Mouse (Mus musculus): ENCODE data around the gene Slc4a10.
A peak's percentile ranks its signal among the peaks of the same experiment; 100 is the strongest.

Gene Slc4a10

GRCm38 (mm10) chr2:62278779-62279178 lies 232.5 kb downstream of the Slc4a10 start:
- no peak for DNase-seq (ENCODE audit: low spot score)

- no peak for DNase-seq (ENCODE audit: low spot score)
Measured at GRCm38 (mm10) chr2:62279777-62280176, 233.5 kb downstream of the Slc4a10 start.

DNA sequence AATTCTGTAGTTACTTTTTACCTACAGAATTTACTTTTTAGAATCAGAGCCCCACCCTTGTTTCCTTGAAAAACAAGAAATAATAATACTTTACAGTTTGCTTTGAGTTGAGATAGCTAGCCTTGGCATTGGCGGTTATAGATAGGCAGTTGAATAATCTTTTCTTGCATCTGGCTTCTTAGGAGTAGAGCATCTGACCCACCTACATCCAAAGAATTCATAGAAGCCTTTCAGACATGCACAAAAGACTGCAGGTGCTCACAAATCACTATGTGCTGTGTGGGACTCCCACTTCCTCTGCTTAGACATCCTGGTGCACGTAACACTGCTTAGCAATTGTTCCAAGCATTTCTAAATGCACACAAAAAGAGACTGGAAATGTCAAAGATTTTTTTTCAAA lies 238.8 kb downstream of the Slc4a10 start:
- no peak for DNase-seq (ENCODE audit: low spot score)

GRCm38 (mm10) chr2:62285847-62286246 lies 239.6 kb downstream of the Slc4a10 start:
- DNase-seq (ENCODE audit: low spot score): no peak

DNA sequence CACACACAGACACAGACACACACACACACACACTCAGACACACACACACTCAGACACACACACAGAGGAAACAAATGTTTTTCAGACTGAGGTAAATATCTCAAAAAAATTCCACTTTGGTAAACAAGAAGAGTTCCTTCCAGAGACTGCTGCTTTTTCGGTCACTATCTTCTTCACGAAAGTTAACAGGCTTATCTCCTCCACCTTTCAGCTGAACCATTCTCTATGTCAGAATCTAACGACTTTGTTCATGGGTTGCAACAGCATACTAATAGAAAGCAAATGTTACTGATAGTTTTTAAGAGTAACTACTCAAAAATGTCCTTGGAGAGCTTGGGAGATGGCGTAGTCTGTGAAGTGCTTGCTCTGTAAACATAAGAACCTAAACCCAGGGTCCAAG lies 241.3 kb downstream of the Slc4a10 start:
- no peak for DNase-seq (ENCODE audit: low spot score)

- peak; percentile 35 for DNase-seq (ENCODE audit: low spot score)
Measured at GRCm38 (mm10) chr2:62293846-62294245, 247.6 kb downstream of the Slc4a10 start.

- no peak for DNase-seq (ENCODE audit: low spot score)
Measured at GRCm38 (mm10) chr2:62301716-62302115, 255.5 kb downstream of the Slc4a10 start.

DNA sequence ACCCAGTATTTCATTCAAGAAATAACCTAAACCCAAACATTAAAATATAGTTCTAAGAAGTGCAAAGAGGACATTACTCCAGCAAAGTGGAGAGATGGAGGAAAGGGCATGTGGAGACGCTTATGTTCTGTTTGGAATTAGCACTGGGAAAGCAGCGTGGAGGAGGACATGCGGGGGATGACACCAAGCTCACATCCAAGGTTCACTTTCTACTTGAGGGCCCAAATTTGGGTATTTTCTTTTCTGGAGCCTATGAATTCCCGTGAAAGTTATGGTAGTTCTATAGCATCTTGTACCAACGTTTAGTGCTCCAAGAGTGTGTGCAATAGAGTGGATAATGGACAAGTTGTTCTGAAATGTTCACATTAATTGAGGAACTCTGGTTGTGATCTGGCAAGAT lies 260.7 kb downstream of the Slc4a10 start:
- no peak for DNase-seq (ENCODE audit: low spot score)

DNA sequence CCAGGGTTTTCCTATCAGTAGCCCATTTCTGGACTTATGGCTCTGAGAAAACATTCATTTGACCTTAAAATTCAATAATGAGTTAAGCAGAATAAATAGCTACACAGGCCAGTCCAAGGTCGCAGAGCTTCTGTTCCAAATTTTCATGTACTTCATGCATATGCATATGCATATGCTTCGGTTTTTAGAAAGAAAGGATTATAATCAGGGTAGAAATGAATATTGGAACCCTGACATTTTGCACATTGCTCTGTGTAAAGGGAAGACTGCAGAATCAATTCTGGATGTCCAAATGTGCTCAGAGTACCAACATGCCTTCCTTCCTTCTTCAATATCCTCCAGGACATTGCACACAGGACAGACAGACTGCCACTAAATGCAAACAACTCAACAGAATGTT lies 261.2 kb downstream of the Slc4a10 start:
- DNase-seq (ENCODE audit: low spot score): no peak

- no peak for DNase-seq (ENCODE audit: low spot score)
Measured at GRCm38 (mm10) chr2:62316930-62317329, 270.7 kb downstream of the Slc4a10 start.

- no peak for DNase-seq (ENCODE audit: low spot score)
Measured at GRCm38 (mm10) chr2:62319489-62319888, 273.2 kb downstream of the Slc4a10 start.

GRCm38 (mm10) chr2:62323078-62323637 lies 276.9 kb downstream of the Slc4a10 start:
- no peak for DNase-seq (ENCODE audit: low spot score)

- DNase-seq (ENCODE audit: low spot score): no peak
Measured at GRCm38 (mm10) chr2:62325388-62325787, 279.1 kb downstream of the Slc4a10 start.

- DNase-seq (ENCODE audit: low spot score): peak; percentile 12
Measured at GRCm38 (mm10) chr2:62331913-62332312, 285.7 kb downstream of the Slc4a10 start.

DNA sequence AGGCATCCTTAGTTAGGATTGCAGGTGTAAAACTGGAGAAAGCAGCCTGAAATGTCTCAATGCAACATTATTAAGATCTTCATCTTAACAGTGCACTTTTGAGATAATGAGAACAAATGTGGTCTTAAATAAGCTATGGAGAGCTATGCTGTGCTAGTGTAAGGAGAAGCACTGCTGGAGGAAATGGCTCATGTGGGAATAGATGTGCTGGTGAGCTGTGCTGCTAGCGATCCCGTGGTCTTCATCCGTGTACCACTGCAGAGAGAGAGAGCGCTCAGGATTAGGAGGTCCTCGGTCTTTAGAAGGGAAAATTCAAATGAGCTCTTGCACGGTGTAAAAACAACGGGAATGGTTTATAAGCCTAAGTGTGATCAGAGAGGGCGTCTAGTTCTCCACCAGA lies 286.2 kb downstream of the Slc4a10 start:
- DNase-seq (ENCODE audit: low spot score): no peak

- no peak for DNase-seq (ENCODE audit: low spot score)
Measured at GRCm38 (mm10) chr2:62334397-62335243, 288.4 kb downstream of the Slc4a10 start.

GRCm38 (mm10) chr2:62337086-62337485 lies 290.8 kb downstream of the Slc4a10 start:
- DNase-seq (ENCODE audit: low spot score): no peak

- no peak for DNase-seq (ENCODE audit: low spot score)
Measured at GRCm38 (mm10) chr2:62339222-62339944, 293.1 kb downstream of the Slc4a10 start.

DNA sequence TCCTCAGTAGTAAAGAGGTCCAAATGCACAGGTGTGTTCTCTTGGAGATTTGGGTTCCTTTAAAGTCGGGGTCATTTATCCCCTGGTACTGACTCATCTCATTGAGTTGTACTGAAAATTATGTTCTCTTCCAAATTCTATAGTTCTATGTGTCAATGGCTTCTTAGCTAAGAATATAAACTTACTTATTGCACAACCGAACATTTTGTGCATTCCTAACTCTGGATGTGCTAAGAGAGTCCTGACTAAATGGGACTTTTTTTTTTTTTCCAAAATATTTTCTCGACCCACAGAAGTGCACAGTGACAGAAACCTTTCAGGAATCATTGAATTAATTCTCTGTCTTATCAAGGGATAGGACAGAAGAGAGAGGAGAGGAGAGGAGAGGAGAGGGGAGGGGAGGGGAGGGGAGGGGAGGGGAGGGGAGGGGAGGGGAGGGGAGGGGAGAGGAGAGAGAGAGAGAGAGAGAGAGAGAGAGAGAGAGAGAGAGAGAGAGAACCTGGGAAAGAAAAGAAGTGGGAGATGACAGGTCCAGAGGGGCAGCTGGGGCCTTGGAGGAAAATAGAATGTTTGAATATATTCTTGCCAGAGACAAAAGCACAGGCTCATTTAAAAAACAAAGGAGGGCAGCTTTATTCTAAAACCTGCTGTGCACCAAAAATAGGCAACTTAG lies 294.9 kb downstream of the Slc4a10 start:
- DNase-seq (ENCODE audit: low spot score): no peak

- no peak for DNase-seq (ENCODE audit: low spot score)
Measured at GRCm38 (mm10) chr2:62341734-62342128, 295.5 kb downstream of the Slc4a10 start.

GRCm38 (mm10) chr2:62344367-62344766 lies 298.1 kb downstream of the Slc4a10 start:
- DNase-seq (ENCODE audit: low spot score): no peak

DNA sequence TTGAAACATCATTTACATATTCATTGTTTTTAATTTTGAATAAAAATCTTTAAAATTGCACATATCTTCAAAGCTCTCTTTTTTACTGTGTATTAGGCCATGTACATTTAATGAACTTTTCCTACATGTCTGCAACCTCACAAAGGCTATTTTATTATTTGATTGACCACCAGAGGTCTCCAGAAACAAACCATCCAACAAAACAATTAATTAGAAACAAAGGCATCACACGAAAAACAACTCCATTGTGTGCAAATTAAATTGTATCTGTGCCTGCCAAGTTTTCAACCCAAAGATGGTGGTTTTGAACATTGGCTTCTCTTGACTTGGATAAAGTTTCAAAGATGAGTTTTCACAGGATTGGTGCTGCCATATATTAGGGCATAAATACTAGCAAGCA lies 300.5 kb downstream of the Slc4a10 start:
- no peak for DNase-seq (ENCODE audit: low spot score)
